Mouse (Mus musculus) hindbrain, embryonic 13.5 days (tissue): ENCODE data around the gene Dnaaf5. TPM values are rescaled to one million over a fixed set of nuclear protein-coding genes. Genes with fewer than 3 reads are reported as not detected.

ENCODE experiments used
- ATAC-seq: fragments of 200-750 bp; cut with Nextera tagmentation; 2 replicates; pipeline ENCODE4 v1.8.0; 2017; ENCODE audit warnings: moderate TSS enrichment; ENCODE audit not compliant: low FRiP score
- H3K27ac ChIP-seq: fragments of 300-500 bp; sonication (generic); 2 replicates; pipeline ENCODE4 v1.5.1; 2015; ENCODE audit warnings: inconsistent platforms, mild to moderate bottlenecking, moderate library complexity
- H3K27me3 ChIP-seq: fragments of 300-500 bp; sonication (generic); 2 replicates; pipeline ENCODE4 v1.6.1; 2015; ENCODE audit warnings: mild to moderate bottlenecking, inconsistent platforms
- H3K36me3 ChIP-seq: fragments of 300-500 bp; sonication (generic); 2 replicates; pipeline ENCODE4 v1.6.1; 2015; ENCODE audit warnings: mild to moderate bottlenecking, inconsistent platforms
- H3K4me1 ChIP-seq: fragments of 300-500 bp; sonication (generic); replicated peaks from 2 replicates; pipeline ENCODE4 v1.6.1; 2015; ENCODE audit warnings: inconsistent platforms
- H3K4me2 ChIP-seq: fragments of 300-500 bp; sonication (generic); 2 replicates; pipeline ENCODE4 v1.6.1; 2015; ENCODE audit warnings: inconsistent platforms, mild to moderate bottlenecking, moderate library complexity
- H3K4me3 ChIP-seq: fragments of 300-500 bp; sonication (generic); 2 replicates; pipeline ENCODE4 v1.5.1; 2015; ENCODE audit warnings: mild to moderate bottlenecking, inconsistent platforms
- H3K9ac ChIP-seq: fragments of 300-500 bp; sonication (generic); 2 replicates; pipeline ENCODE4 v1.6.1; 2015; ENCODE audit warnings: mild to moderate bottlenecking, inconsistent platforms
- H3K9me3 ChIP-seq: fragments of 300-500 bp; sonication (generic); 2 replicates; pipeline ENCODE4 v1.6.1; 2016; ENCODE audit warnings: inconsistent platforms
- WGBS: fragments of 180-500 bp; shearing (Covaris S2); methylation state at CpG from one replicate; pipeline ENCODE4 v1.1.7; 2015; 5-methylcytosine and 5-hydroxymethylcytosine counted together
- polyA plus RNA-seq: library from polyadenylated mRNA; unstranded; fragments of >200 nt; fragmentation: Nextera tagmentation; extraction: Ambion mirVana; gene quantifications from 2 replicates; pipeline ENCODE4 v1.2.1, GENCODE M21; 2015

Dnaaf5 gene
- polyA plus RNA-seq, 1 experiment from 2014 or later, result 3.7 TPM

DNA sequence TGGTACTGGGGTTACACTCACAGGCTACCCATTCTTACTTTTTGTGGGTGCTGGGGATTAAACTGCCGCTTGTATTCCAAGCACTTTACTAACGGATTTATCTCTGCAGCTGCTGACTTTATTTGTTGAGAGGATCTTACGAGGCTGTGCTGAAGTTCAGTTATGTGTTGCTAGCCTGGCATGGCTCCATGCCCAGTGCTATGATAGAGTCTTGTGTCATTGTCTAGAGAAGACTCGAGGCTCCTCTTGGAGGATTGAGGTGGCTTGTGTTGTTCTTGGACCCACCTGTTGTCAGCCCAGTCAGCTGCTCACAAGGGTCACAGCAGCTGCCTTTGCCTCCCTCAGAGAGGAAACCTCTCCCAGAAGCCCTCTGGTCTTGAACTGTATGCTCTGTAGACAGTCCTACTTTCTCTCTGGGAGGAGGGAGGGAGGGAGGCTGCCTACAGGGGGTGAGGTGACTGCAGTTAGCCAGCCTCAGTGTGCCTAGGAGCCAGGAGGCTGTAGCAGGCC is 70.0 kb downstream of the Dnaaf5 start:
- Histone ChIP-seq H3K27me3 (no peaks in the 10 kb centered on the region), H3K4me2 (no peak overlapping the region), H3K9ac (no peak overlapping the region), H3K4me3 (no peak overlapping the region), H3K9me3 (no peaks in the 10 kb centered on the region), H3K36me3 (peaks cover 76% of the 10 kb centered on the region), H3K27ac (no peak overlapping the region), H3K4me1 (no peaks in the 10 kb centered on the region)
- no peak for ATAC-seq
- WGBS, result 92% methylated on average over 4 of the region's 4 CpGs

DNA sequence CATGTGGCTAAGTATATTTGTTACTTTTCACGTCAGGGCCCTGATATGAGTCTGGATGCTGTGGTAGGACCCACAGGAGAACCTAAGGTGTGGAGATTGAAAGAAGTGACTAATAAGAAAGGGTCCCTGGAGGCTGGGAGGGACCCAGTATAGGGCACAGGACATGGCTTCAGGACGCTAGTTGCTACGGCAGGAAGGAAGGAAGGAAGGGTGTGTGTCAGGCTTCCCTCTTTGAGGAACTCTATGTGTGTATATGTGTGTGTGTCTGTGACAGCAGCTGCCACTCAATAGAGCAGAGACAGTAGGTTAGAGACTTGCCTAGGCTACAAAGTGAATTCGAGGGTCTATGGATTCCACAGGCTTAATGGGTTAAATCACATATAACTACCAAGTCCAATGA is 70.6 kb downstream of the Dnaaf5 start:
- Histone ChIP-seq H3K27ac (no peak overlapping the region), H3K4me2 (no peak overlapping the region), H3K36me3 (peaks cover 76% of the 10 kb centered on the region), H3K27me3 (no peaks in the 10 kb centered on the region), H3K4me1 (no peaks in the 10 kb centered on the region), H3K9ac (no peak overlapping the region), H3K9me3 (no peaks in the 10 kb centered on the region), H3K4me3 (no peak overlapping the region)
- ATAC-seq, result no peak
- WGBS, result 95% methylated on average over 4 of the region's 4 CpGs

DNA sequence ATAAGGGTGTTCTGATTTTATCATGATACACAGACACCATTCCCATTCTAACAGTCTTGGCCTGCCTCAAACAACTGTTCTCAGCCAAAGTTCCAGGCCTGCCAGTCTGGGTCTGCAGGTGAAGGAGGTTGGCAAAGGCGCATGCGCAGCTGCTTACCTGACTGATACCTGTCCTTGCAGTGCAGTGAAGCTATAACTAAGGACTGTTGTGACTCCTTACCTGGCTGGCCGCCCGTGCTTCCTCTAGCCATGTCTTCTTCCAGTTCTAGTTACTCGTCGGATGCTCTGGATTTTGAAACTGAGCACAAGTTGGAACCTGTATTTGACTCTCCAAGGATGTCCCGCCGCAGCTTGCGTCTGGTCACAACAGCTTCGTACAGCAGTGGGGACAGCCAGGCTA is 73.3 kb downstream of the Dnaaf5 start:
- 96% methylated on average over 10 of the region's 10 CpGs for WGBS
- no peak overlapping the region for H3K4me3 ChIP-seq
- no peak overlapping the region for H3K9ac ChIP-seq
- no peaks in the 10 kb centered on the region for H3K27me3 ChIP-seq
- no peaks in the 10 kb centered on the region for H3K9me3 ChIP-seq
- no peak overlapping the region for H3K4me2 ChIP-seq
- no peaks in the 10 kb centered on the region for H3K4me1 ChIP-seq
- H3K36me3 ChIP-seq, result peaks cover 84% of the 10 kb centered on the region
- H3K27ac ChIP-seq, result no peak overlapping the region
- no peak for ATAC-seq

DNA sequence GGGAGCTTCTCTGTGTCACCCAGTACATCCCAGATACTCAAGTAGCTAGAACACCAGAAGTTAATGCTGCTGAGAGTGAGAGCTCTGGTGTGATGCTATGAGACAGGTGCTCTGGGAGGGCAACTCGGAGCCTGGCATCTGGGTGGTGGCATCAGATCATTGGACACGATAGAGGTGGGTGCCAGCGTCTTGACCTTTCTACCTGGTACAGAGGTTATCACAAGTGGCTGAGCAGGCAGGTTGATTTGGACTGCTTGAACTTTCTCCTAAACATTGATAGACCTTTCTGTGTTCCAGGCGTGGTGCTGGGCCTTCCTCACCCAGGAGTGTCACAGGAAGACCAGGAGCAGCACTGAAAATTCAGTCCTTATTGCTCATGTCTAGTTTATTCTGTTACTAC is 77.2 kb downstream of the Dnaaf5 start:
- H3K4me1 ChIP-seq, result no peaks in the 10 kb centered on the region
- H3K9ac ChIP-seq, result no peak overlapping the region
- H3K36me3 ChIP-seq, result peaks cover 95% of the 10 kb centered on the region
- no peak for ATAC-seq
- no peaks in the 10 kb centered on the region for H3K9me3 ChIP-seq
- H3K4me2 ChIP-seq, result no peak overlapping the region
- H3K4me3 ChIP-seq, result no peak overlapping the region
- no peak overlapping the region for H3K27ac ChIP-seq
- WGBS, result 97% methylated on average over 4 of the region's 4 CpGs
- H3K27me3 ChIP-seq, result no peaks in the 10 kb centered on the region

DNA sequence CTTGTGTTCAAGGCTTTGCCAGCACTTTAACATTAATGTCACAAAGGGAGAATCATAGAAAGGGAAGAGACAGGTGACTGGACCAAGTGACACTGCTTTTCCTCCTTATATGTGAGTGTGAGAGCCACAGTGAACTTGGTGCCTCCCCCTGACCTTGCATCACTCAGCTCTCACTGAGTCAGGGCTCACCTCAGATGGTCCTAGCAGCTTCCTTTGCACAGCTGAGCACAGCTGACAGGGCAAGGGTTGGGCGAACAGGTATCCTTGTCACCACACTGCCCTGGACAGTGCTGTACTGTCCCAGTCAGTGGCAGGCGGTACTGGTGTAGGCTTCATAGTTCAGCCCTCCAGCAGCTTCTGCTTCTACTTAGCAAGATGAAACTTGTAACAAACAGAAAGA is 77.6 kb downstream of the Dnaaf5 start:
- H3K36me3 ChIP-seq, result peaks cover 95% of the 10 kb centered on the region
- WGBS, result 100% methylated on average over 2 of the region's 2 CpGs

DNA sequence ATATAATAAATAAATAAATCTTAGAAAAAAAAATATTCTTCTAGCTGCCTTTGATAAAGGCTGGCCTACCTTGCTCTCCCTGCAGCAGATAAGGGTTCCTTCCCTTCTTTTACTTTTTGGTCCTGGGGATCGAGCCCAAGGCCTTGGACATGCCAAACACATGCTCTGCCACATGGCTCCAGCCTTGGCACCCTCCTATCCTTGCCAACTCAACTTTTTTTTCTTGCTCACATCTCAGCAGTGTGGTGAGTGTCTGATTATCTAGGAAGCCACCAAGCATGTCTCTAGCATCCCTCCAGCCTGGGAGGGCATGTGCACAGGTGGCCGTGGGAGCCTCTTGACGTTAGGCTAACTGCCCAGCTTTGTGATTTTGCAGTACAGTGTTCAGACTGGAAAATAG is 78.3 kb downstream of the Dnaaf5 start:
- no peaks in the 10 kb centered on the region for H3K9me3 ChIP-seq

More for the DNA sequence above, 77.6 kb downstream of the Dnaaf5 start:
- H3K27ac ChIP-seq, result no peak overlapping the region
- no peaks in the 10 kb centered on the region for H3K4me1 ChIP-seq
- no peak overlapping the region for H3K4me2 ChIP-seq
- H3K9ac ChIP-seq, result no peak overlapping the region
- no peaks in the 10 kb centered on the region for H3K9me3 ChIP-seq
- H3K4me3 ChIP-seq, result no peak overlapping the region
- ATAC-seq, result no peak
- H3K27me3 ChIP-seq, result no peaks in the 10 kb centered on the region

DNA sequence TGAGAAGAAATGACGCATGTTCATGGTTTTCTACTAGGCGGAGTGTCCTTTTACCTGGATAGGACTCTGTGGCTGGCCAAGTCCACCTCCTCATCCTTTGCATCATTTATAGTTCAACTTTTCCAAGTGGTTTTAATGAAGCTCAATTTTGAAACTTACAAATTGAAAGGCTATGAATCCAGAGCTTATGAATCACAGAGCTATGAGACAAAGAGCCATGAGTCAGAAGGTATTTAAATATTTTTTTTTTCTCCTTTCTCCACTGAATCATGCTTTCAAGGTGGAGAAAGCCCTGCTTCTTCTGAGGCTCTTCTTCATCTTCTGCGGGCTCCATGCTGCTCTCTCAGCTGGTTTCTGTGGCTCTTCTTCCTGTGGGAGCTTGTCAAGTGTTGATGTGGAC is 79.7 kb downstream of the Dnaaf5 start:
- no peak for ATAC-seq
- no peak overlapping the region for H3K9ac ChIP-seq
- WGBS, result 96% methylated on average over 3 of the region's 3 CpGs
- H3K4me3 ChIP-seq, result no peak overlapping the region
- no peaks in the 10 kb centered on the region for H3K4me1 ChIP-seq
- peaks cover 95% of the 10 kb centered on the region for H3K36me3 ChIP-seq
- H3K4me2 ChIP-seq, result no peak overlapping the region
- no peaks in the 10 kb centered on the region for H3K9me3 ChIP-seq
- H3K27me3 ChIP-seq, result no peaks in the 10 kb centered on the region
- no peak overlapping the region for H3K27ac ChIP-seq

More for the DNA sequence above, 78.3 kb downstream of the Dnaaf5 start:
- H3K9ac ChIP-seq, result no peak overlapping the region
- no peak overlapping the region for H3K27ac ChIP-seq
- no peak overlapping the region for H3K4me2 ChIP-seq
- ATAC-seq, result no peak
- WGBS, result 94% methylated on average over 3 of the region's 3 CpGs
- H3K4me1 ChIP-seq, result no peaks in the 10 kb centered on the region
- peaks cover 95% of the 10 kb centered on the region for H3K36me3 ChIP-seq
- H3K27me3 ChIP-seq, result no peaks in the 10 kb centered on the region
- no peak overlapping the region for H3K4me3 ChIP-seq

DNA sequence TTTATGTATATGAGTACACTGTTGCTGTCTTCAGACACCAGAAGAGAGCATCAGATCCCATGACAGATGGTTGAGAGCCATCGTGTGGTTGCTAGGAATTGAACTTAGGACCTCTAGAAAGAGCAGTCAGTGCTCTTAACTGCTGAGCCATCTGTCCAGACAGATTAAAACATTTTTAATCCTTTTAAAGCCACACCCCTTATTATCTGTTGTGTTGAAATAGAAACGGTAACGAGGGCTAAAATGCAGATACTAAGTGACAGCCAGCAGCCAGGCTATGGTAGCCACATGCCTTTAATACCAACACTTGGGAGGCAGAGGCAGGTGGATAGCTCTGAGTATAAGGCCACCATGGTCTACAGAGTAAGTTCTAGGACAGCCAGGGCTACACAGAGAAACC is 82.1 kb downstream of the Dnaaf5 start:
- H3K4me2 ChIP-seq, result no peak overlapping the region
- no peak overlapping the region for H3K27ac ChIP-seq
- no peaks in the 10 kb centered on the region for H3K4me1 ChIP-seq
- H3K36me3 ChIP-seq, result peaks cover 96% of the 10 kb centered on the region
- no peaks in the 10 kb centered on the region for H3K27me3 ChIP-seq
- H3K9me3 ChIP-seq, result no peaks in the 10 kb centered on the region
- no peak overlapping the region for H3K9ac ChIP-seq
- no peak for ATAC-seq
- 87% methylated on average over 3 of the region's 3 CpGs for WGBS
- H3K4me3 ChIP-seq, result no peak overlapping the region

DNA sequence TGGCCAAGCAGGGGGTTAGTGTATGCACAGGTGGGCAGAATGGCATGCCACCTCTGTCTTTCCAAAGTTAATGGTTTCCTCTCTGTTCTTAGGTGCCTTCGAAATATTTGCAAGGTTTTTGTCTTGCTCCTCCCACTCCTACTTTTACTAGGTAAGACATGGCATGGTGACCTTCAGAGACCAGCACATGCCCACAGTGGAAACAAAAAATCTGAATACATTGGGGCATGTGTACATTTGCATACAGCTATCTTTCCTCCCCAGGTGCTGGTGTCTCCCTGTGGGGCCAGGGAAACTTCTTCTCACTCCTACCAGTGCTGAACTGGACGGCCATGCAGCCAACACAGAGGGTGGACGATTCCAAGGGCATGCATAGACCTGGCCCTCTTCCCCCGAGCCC is 84.4 kb downstream of the Dnaaf5 start:
- H3K4me1 ChIP-seq, result no peaks in the 10 kb centered on the region
- peaks cover 98% of the 10 kb centered on the region for H3K36me3 ChIP-seq
- no peak for ATAC-seq
- no peak overlapping the region for H3K4me2 ChIP-seq
- WGBS, result 98% methylated on average over 4 of the region's 4 CpGs
- no peak overlapping the region for H3K9ac ChIP-seq
- no peak overlapping the region for H3K4me3 ChIP-seq
- H3K27me3 ChIP-seq, result no peaks in the 10 kb centered on the region
- no peaks in the 10 kb centered on the region for H3K9me3 ChIP-seq
- no peak overlapping the region for H3K27ac ChIP-seq

Other genes starting within 250 kb of the Dnaaf5 start
- 13.7 and 14.5 TPM in 2 replicates for gene Pdgfa, start 152.9 kb upstream of the Dnaaf5 start, polyA plus RNA-seq
- 179 and 194 TPM in 2 replicates for gene Prkar1b, start 222 bp upstream of the Dnaaf5 start, polyA plus RNA-seq
- 43.6 and 44.7 TPM in 2 replicates for gene Sun1, start 50.4 kb downstream of the Dnaaf5 start, polyA plus RNA-seq
- gene Get4, start 102.1 kb downstream of the Dnaaf5 start, polyA plus RNA-seq, result 113 TPM in 2 replicates
- 24.9 and 26.5 TPM in 2 replicates for gene Adap1, start 175.4 kb downstream of the Dnaaf5 start, polyA plus RNA-seq
- 116 and 124 TPM in 2 replicates for gene Cox19, start 201.2 kb downstream of the Dnaaf5 start, polyA plus RNA-seq
- not detected in 2 replicates for gene Cyp2w1, start 202.4 kb downstream of the Dnaaf5 start, polyA plus RNA-seq
- gene Gpr146, start 227.5 kb downstream of the Dnaaf5 start, polyA plus RNA-seq, result 1.6 and 2.4 TPM in 2 replicates